In the genomic region with DNA sequence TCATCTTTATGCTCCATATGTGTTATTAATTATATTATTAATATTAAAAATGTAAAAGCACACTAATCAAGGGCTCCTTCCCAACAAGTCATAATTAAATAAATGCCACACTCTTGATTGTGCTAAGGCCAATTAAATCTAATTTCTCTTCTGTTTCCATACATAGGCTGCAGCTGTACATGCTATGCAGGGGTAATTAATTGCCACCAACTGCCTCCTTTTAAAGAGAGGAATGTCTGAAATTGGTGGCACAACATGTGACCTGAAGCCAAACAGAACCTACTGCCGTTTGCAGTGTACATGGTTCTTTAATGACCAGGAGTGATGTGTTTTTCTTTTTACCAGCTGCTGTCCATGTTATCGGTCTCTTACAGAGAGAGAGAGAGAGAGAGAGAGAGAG, we compare ENCODE assay signal across 25 mouse cellular contexts.
DNase-seq lines count a peak whose midpoint lies in the region; ATAC-seq and TF ChIP-seq lines count a peak whose summit lies in the region.
"Had no signal": no experiment of that assay in that cellular context is flagged by ENCODE, and none has a peak within 500 bp of the region (broad histone marks: within the 10 kb centered on the region; RNA-seq: fewer than 3 reads in every experiment).

No protein-coding gene starts in this region.

- peak; percentile 69; the same call in 1 of the 2 replicates for ATAC-seq in forebrain, embryonic 13.5 days
- ATAC-seq in forebrain, embryonic 14.5 days: peak; percentile 72; the same call in 1 of the 2 replicates
- ATAC-seq: CD4-positive, CD25-positive, alpha-beta regulatory T cell, adult 4 months; hindbrain, postnatal 0 days; inflammation-experienced regulatory T-cells, adult 6 months; intestine, embryonic 16.5 days had no signal

- no peak overlapping the region for H3K4me2 ChIP-seq in forebrain, embryonic 13.5 days
- H3K4me2 ChIP-seq in forebrain, embryonic 14.5 days (ENCODE audit: low read length): no peak overlapping the region
- H3K4me2 ChIP-seq: heart, embryonic 12.5 days; heart, embryonic 15.5 days; hindbrain, embryonic 14.5 days had no signal

- TF ChIP-seq POLR2A in brain, embryonic 14.5 days (IDR thresholded peaks at IDR 0.05; ENCODE audit: borderline replicate concordance, extremely low read depth, insufficient read depth, insufficient read length, poor library complexity, severe bottlenecking): no peak

- H3K36me3 ChIP-seq in forebrain, embryonic 13.5 days (ENCODE audit: poor library complexity, severe bottlenecking): no peaks in the 10 kb centered on the region
- no peaks in the 10 kb centered on the region for H3K36me3 ChIP-seq in forebrain, embryonic 10.5 days (replicated peaks)
- H3K36me3 ChIP-seq in forebrain, embryonic 14.5 days (ENCODE audit: control insufficient read depth, insufficient read depth, low read length): no peaks in the 10 kb centered on the region
- H3K36me3 ChIP-seq in heart, embryonic 10.5 days: no peaks in the 10 kb centered on the region
- H3K36me3 ChIP-seq: heart, embryonic 12.5 days; heart, embryonic 15.5 days had no signal

- no peak overlapping the region for H3K4me3 ChIP-seq in forebrain, embryonic 13.5 days
- H3K4me3 ChIP-seq in forebrain, embryonic 10.5 days: no peak overlapping the region
- no peak overlapping the region for H3K4me3 ChIP-seq in forebrain, embryonic 14.5 days (ENCODE audit: low read depth, low read length)
- no peak overlapping the region for H3K4me3 ChIP-seq in heart, embryonic 10.5 days
- H3K4me3 ChIP-seq: heart, embryonic 12.5 days; heart, embryonic 15.5 days had no signal

- 15% methylated on average over 2 of the region's 2 CpGs for WGBS in forebrain, embryonic 13.5 days
- 74% methylated on average over 2 of the region's 2 CpGs for WGBS in forebrain, embryonic 10.5 days
- 0% methylated on average over 2 of the region's 2 CpGs for WGBS in forebrain, embryonic 14.5 days
- WGBS in heart, embryonic 10.5 days: 57% methylated on average over 2 of the region's 2 CpGs

- no peaks in the 10 kb centered on the region for H3K4me1 ChIP-seq in forebrain, embryonic 13.5 days
- H3K4me1 ChIP-seq in forebrain, embryonic 10.5 days: no peaks in the 10 kb centered on the region
- H3K4me1 ChIP-seq in forebrain, embryonic 14.5 days (ENCODE audit: control insufficient read depth, insufficient read depth, low read length): no peaks in the 10 kb centered on the region; the same call in 1 of the 2 replicates
- H3K4me1 ChIP-seq in heart, embryonic 10.5 days: no peaks in the 10 kb centered on the region
- H3K4me1 ChIP-seq: heart, embryonic 12.5 days; heart, embryonic 15.5 days had no signal

- no peak for DNase-seq in forebrain, embryonic 10.5 days (ENCODE audit: extremely low spot score, low spot score)
- DNase-seq in brain, embryonic 14.5 days (ENCODE audit: low read depth): peak; percentile 76
- DNase-seq in forebrain, embryonic 14.5 days (ENCODE audit: low spot score): peak; percentile 49
- DNase-seq in retina, embryonic 14.5 days (ENCODE audit: low spot score): peak; percentile 14
- no peak for DNase-seq in thymus, postnatal 36 days
- DNase-seq in heart, embryonic 10.5 days (ENCODE audit: low spot score): no peak
- DNase-seq: adrenal gland, adult 2 months; adrenal gland, postnatal 14 days; cerebellum, adult 11-12 months; cerebellum, adult 8-10 months; cerebellum, postnatal 10 days; gastrocnemius, postnatal 10 days; gastrocnemius, postnatal 36 days; heart, adult 11 months; heart, postnatal 10 days; heart, postnatal 4 days; kidney, adult 18-20 months had no signal

- H3K9ac ChIP-seq in forebrain, embryonic 13.5 days: no peak overlapping the region
- no peak overlapping the region for H3K9ac ChIP-seq in forebrain, embryonic 14.5 days (ENCODE audit: low read length)
- H3K9ac ChIP-seq: heart, embryonic 12.5 days; heart, embryonic 15.5 days; hindbrain, embryonic 14.5 days had no signal

- TF ChIP-seq CTCF in brain, embryonic 14.5 days (IDR thresholded peaks at IDR 0.05; ENCODE audit: borderline replicate concordance, extremely low read depth, insufficient read depth, insufficient read length): no peak

- H3K9me3 ChIP-seq in forebrain, embryonic 13.5 days (replicated peaks): no peaks in the 10 kb centered on the region
- no peaks in the 10 kb centered on the region for H3K9me3 ChIP-seq in forebrain, embryonic 10.5 days
- no peaks in the 10 kb centered on the region for H3K9me3 ChIP-seq in forebrain, embryonic 14.5 days (replicated peaks; ENCODE audit: control insufficient read depth, low read length)
- H3K9me3 ChIP-seq in heart, embryonic 10.5 days: no peaks in the 10 kb centered on the region
- H3K9me3 ChIP-seq: heart, embryonic 12.5 days; heart, embryonic 15.5 days had no signal

- H3K27ac ChIP-seq in forebrain, embryonic 13.5 days: no peak overlapping the region
- no peak overlapping the region for H3K27ac ChIP-seq in forebrain, embryonic 10.5 days
- H3K27ac ChIP-seq in forebrain, embryonic 14.5 days (ENCODE audit: low read depth, low read length): no peak overlapping the region
- H3K27ac ChIP-seq in heart, embryonic 10.5 days: no peak overlapping the region
- H3K27ac ChIP-seq: heart, embryonic 15.5 days; hindbrain, embryonic 14.5 days; hindbrain, postnatal 0 days had no signal

- no peaks in the 10 kb centered on the region for H3K27me3 ChIP-seq in forebrain, embryonic 13.5 days
- no peaks in the 10 kb centered on the region for H3K27me3 ChIP-seq in forebrain, embryonic 10.5 days (ENCODE audit: poor library complexity, severe bottlenecking)
- H3K27me3 ChIP-seq in forebrain, embryonic 14.5 days (replicated peaks; ENCODE audit: control insufficient read depth, insufficient read depth, low read length): no peaks in the 10 kb centered on the region
- H3K27me3 ChIP-seq in heart, embryonic 10.5 days (ENCODE audit: insufficient read depth, poor library complexity, severe bottlenecking): no peaks in the 10 kb centered on the region
- H3K27me3 ChIP-seq: heart, embryonic 12.5 days; heart, embryonic 15.5 days had no signal

Comparison
In these comparisons a context has a peak if more than half of its experiments do, and no peak if none do; other contexts are left out.
1. DNase-seq: peak in brain, embryonic 14.5 days (single experiment), forebrain, embryonic 14.5 days (single experiment) and retina, embryonic 14.5 days (single experiment); none in forebrain, embryonic 10.5 days (single experiment), thymus, postnatal 36 days (0 of 2) and heart, embryonic 10.5 days (single experiment).